Mouse (Mus musculus) MEL (cell line): ENCODE data around the gene Pla2g2c. TPM values are rescaled to one million over a fixed set of nuclear protein-coding genes. Genes with fewer than 3 reads are reported as not detected.

Experiments
- DNase-seq: peaks from one replicate; pipeline ENCODE4 v3.0.0; 2011; ENCODE audit warnings: low read depth, low spot score
- H3K27ac ChIP-seq: 2 replicates; pipeline ENCODE4 v1.5.1; 2012; ENCODE audit warnings: low read depth, mild to moderate bottlenecking, control low read depth, low read length, moderate library complexity; ENCODE audit not compliant: control insufficient read depth
- H3K27me3 ChIP-seq, 2 experiments: fragments of 150-350 bp in 1 of 2; sonication (generic) in 1 of 2; 2 replicates each; pipeline ENCODE4 v1.6.1; 2012; ENCODE audit warnings: low read length in 2 of 2, mild to moderate bottlenecking in 2 of 2, improper control_type of control experiment in 1 of 2, moderate library complexity in 1 of 2; ENCODE audit not compliant: insufficient read depth in 2 of 2, control insufficient read depth in 1 of 2
- H3K36me3 ChIP-seq, 2 experiments: 2 replicates each; pipeline ENCODE4 v1.6.1; 2012 to 2014; ENCODE audit warnings: low read length in 2 of 2, improper control_type of control experiment in 1 of 2, inconsistent platforms in 1 of 2, mild to moderate bottlenecking in 1 of 2; ENCODE audit not compliant: insufficient read depth in 2 of 2, control insufficient read depth in 1 of 2
- H3K4me1 ChIP-seq, 2 experiments: fragments of 150-350 bp in 1 of 2; sonication (generic) in 1 of 2; 2 replicates each; pipeline ENCODE4 v1.6.1; 2012; ENCODE audit warnings: low read length in 2 of 2, improper control_type of control experiment in 1 of 2, mild to moderate bottlenecking in 1 of 2; ENCODE audit not compliant: insufficient read depth in 2 of 2, control insufficient read depth in 1 of 2
- H3K4me3 ChIP-seq, 2 experiments: fragments of 150-350 bp in 1 of 2; sonication (generic) in 1 of 2; 2 replicates each; pipeline ENCODE4 v1.5.1; 2012; ENCODE audit warnings: low read depth in 2 of 2, low read length in 2 of 2, mild to moderate bottlenecking in 2 of 2, moderate library complexity in 2 of 2, control low read depth in 1 of 2, improper control_type of control experiment in 1 of 2; ENCODE audit not compliant: control insufficient read depth in 1 of 2, insufficient read depth in 1 of 2
- H3K79me2 ChIP-seq: 2 replicates; pipeline ENCODE4 v1.6.1; 2012; ENCODE audit warnings: mild to moderate bottlenecking, low read length, moderate library complexity; ENCODE audit not compliant: control insufficient read depth, poor library complexity, insufficient read depth
- H3K9ac ChIP-seq: 2 replicates; pipeline ENCODE4 v1.6.1; 2012; ENCODE audit warnings: low read depth, mild to moderate bottlenecking, control low read depth, low read length, moderate library complexity; ENCODE audit not compliant: control insufficient read depth, poor library complexity, severe bottlenecking
- H3K9me3 ChIP-seq: fragments of 150-350 bp; sonication (generic); replicated peaks from 2 replicates; pipeline ENCODE4 v1.6.1; 2012; ENCODE audit warnings: mild to moderate bottlenecking, low read length, improper control_type of control experiment, moderate library complexity; ENCODE audit not compliant: insufficient read depth
- CHD1 ChIP-seq: IDR thresholded peaks from 2 replicates; pipeline ENCODE4 v1.6.1; 2012; ENCODE audit warnings: low read depth, mild to moderate bottlenecking, inconsistent platforms, low read length, improper control_type of control experiment
- E2F4 ChIP-seq: IDR thresholded peaks from 2 replicates; pipeline ENCODE4 v1.6.1; 2011; ENCODE audit warnings: low read depth, low read length, improper control_type of control experiment, borderline replicate concordance
- ELF1 ChIP-seq: IDR thresholded peaks from 2 replicates; pipeline ENCODE4 v1.6.1; 2014; ENCODE audit warnings: low read depth, mild to moderate bottlenecking, inconsistent platforms, low read length, improper control_type of control experiment, moderate library complexity
- ETS1 ChIP-seq: IDR thresholded peaks from 2 replicates; pipeline ENCODE4 v1.6.1; 2012; ENCODE audit warnings: low read depth, mild to moderate bottlenecking, inconsistent platforms, low read length, improper control_type of control experiment, moderate library complexity
- GABPA ChIP-seq: IDR thresholded peaks from 2 replicates; pipeline ENCODE4 v1.6.1; 2012; ENCODE audit warnings: low read depth, mild to moderate bottlenecking, inconsistent platforms, low read length, improper control_type of control experiment, moderate library complexity
- GATA1 ChIP-seq: IDR thresholded peaks from 2 replicates; pipeline ENCODE4 v1.6.1; 2011; ENCODE audit warnings: low read depth, low read length, improper control_type of control experiment
- JUND ChIP-seq: IDR thresholded peaks from 2 replicates; pipeline ENCODE4 v1.6.1; 2011; ENCODE audit warnings: low read depth, mild to moderate bottlenecking, improper control_type of control experiment, low read length
- MAFK ChIP-seq: IDR thresholded peaks from 2 replicates; pipeline ENCODE4 v1.6.1; 2011; ENCODE audit warnings: low read depth, mild to moderate bottlenecking, low read length, improper control_type of control experiment, borderline replicate concordance
- MAX ChIP-seq: IDR thresholded peaks from 2 replicates; pipeline ENCODE4 v1.6.1; 2011; ENCODE audit warnings: low read length, improper control_type of control experiment
- MAZ ChIP-seq: IDR thresholded peaks from 2 replicates; pipeline ENCODE4 v1.6.1; 2012; ENCODE audit warnings: low read depth, mild to moderate bottlenecking, inconsistent platforms, low read length, improper control_type of control experiment
- MYC ChIP-seq: IDR thresholded peaks from 2 replicates; pipeline ENCODE4 v1.6.1; 2011; ENCODE audit warnings: low read depth, mild to moderate bottlenecking, low read length, improper control_type of control experiment, moderate library complexity
- POLR2A ChIP-seq, 2 experiments: IDR thresholded peaks; 2 replicates each; pipeline ENCODE4 v1.6.1; 2011 to 2012; ENCODE audit warnings: low read length in 2 of 2, mild to moderate bottlenecking in 2 of 2, control low read depth in 1 of 2, improper control_type of control experiment in 1 of 2, low read depth in 1 of 2, moderate library complexity in 1 of 2; ENCODE audit not compliant: control insufficient read depth in 1 of 2, insufficient read depth in 1 of 2, poor library complexity in 1 of 2
- POLR2AphosphoS2 ChIP-seq: IDR thresholded peaks from 2 replicates; pipeline ENCODE4 v1.6.1; 2011; ENCODE audit warnings: low read length, improper control_type of control experiment
- POLR2AphosphoS5 ChIP-seq: IDR thresholded peaks from 2 replicates; pipeline ENCODE4 v1.6.1; 2012; ENCODE audit warnings: low read depth, borderline replicate concordance, mild to moderate bottlenecking, inconsistent platforms, low read length, moderate library complexity, mixed read lengths
- RAD21 ChIP-seq: IDR thresholded peaks from 2 replicates; pipeline ENCODE4 v1.6.1; 2011; ENCODE audit warnings: mild to moderate bottlenecking, low read depth, low read length, improper control_type of control experiment
- RCOR1 ChIP-seq: IDR thresholded peaks from 2 replicates; pipeline ENCODE4 v1.6.1; 2012; ENCODE audit warnings: low read depth, mild to moderate bottlenecking, inconsistent platforms, low read length, improper control_type of control experiment
- TBP ChIP-seq: IDR thresholded peaks from 2 replicates; pipeline ENCODE4 v1.8.0; 2011; ENCODE audit warnings: low read depth, low read length, improper control_type of control experiment
- TCF12 ChIP-seq: IDR thresholded peaks from 2 replicates; pipeline ENCODE4 v1.6.1; 2014; ENCODE audit warnings: low read depth, mild to moderate bottlenecking, inconsistent platforms, low read length, improper control_type of control experiment, moderate library complexity
- UBTF ChIP-seq: IDR thresholded peaks from 2 replicates; pipeline ENCODE4 v1.6.1; 2012; ENCODE audit warnings: low read depth, mild to moderate bottlenecking, inconsistent platforms, low read length, improper control_type of control experiment, moderate library complexity, borderline replicate concordance; ENCODE audit not compliant: insufficient read depth
- USF1 ChIP-seq: IDR thresholded peaks from 2 replicates; pipeline ENCODE4 v1.6.1; 2014; ENCODE audit warnings: low read depth, mild to moderate bottlenecking, inconsistent platforms, low read length, improper control_type of control experiment, moderate library complexity
- ZC3H11A ChIP-seq: IDR thresholded peaks from 2 replicates; pipeline ENCODE4 v1.6.1; 2012; ENCODE audit warnings: low read depth, mild to moderate bottlenecking, inconsistent platforms, low read length, improper control_type of control experiment
- ZKSCAN1 ChIP-seq: IDR thresholded peaks from 2 replicates; pipeline ENCODE4 v1.6.1; 2012; ENCODE audit warnings: low read depth, mild to moderate bottlenecking, inconsistent platforms, low read length, improper control_type of control experiment, moderate library complexity
- polyA plus RNA-seq, 2 experiments: library from polyadenylated mRNA; stranded (reverse) in 1 of 2; unstranded in 1 of 2; fragments of >175 nt in 1 of 2; fragments of >200 nt in 1 of 2; gene quantifications; 2 replicates each; pipeline versions ENCODE4 v1.2.1 to v1.2.4; 2012; ENCODE audit warnings: low replicate concordance in 2 of 2, low read depth in 1 of 2; ENCODE audit not compliant: insufficient read length in 2 of 2, insufficient read depth in 1 of 2, missing spikeins in 1 of 2
- total RNA-seq: library from RNA; depleted of rRNA; stranded (reverse); fragments of 300-350 nt; gene quantifications from 2 replicates; pipeline ENCODE4 v1.2.3, GENCODE M21; 2012

The Pla2g2c gene
- total and polyA plus RNA-seq, 3 experiments, result not detected

GRCm38 (mm10) chr4:138754432-138754831 is 29.8 kb downstream of the Pla2g2c start:
- H3K27ac ChIP-seq, result no peak overlapping the region
- H3K9me3 ChIP-seq, result no peaks in the 10 kb centered on the region
- H3K9ac ChIP-seq, result no peak overlapping the region
- no peaks in the 10 kb centered on the region for H3K27me3 ChIP-seq
- H3K36me3 ChIP-seq, result no peaks in the 10 kb centered on the region
- H3K4me1 ChIP-seq, result no peaks in the 10 kb centered on the region
- TF ChIP-seq TBP (no peak), POLR2A (IDR thresholded peaks at IDR 0.05; ENCODE audit: control insufficient read depth in 1 of 2, insufficient read depth in 1 of 2, low read depth in 1 of 2, low read length in 2 of 2, poor library complexity in 1 of 2) (no peak), MAX (no peak), RCOR1 (no peak), ZKSCAN1 (no peak), MYC (no peak), ETS1 (no peak), MAZ (no peak), ELF1 (no peak), RAD21 (no peak), GABPA (no peak)
- DNase-seq, result no peak
- no peak overlapping the region for H3K4me3 ChIP-seq
- H3K79me2 ChIP-seq, result no peaks in the 10 kb centered on the region

- DNase-seq, result no peak
- TF ChIP-seq UBTF (no peak), MAFK (no peak), TCF12 (no peak), JUND (no peak), POLR2AphosphoS5 (no peak), ZC3H11A (no peak), MYC (no peak), GATA1 (no peak), GABPA (no peak), USF1 (no peak), POLR2AphosphoS2 (no peak), MAZ (no peak), E2F4 (no peak), POLR2A (IDR thresholded peaks at IDR 0.05; ENCODE audit: control insufficient read depth in 1 of 2, insufficient read depth in 1 of 2, low read depth in 1 of 2, low read length in 2 of 2, poor library complexity in 1 of 2) (no peak), CHD1 (no peak)
- no peaks in the 10 kb centered on the region for H3K27me3 ChIP-seq
Observed at GRCm38 (mm10) chr4:138755439-138755838, 30.8 kb downstream of the Pla2g2c start.

More at GRCm38 (mm10) chr4:138755439-138755838, 30.8 kb downstream of the Pla2g2c start:
- Histone ChIP-seq H3K79me2 (no peaks in the 10 kb centered on the region), H3K4me3 (no peak overlapping the region), H3K9me3 (no peaks in the 10 kb centered on the region), H3K27ac (no peak overlapping the region), H3K9ac (no peak overlapping the region), H3K36me3 (no peaks in the 10 kb centered on the region), H3K4me1 (no peaks in the 10 kb centered on the region)
